Mouse (Mus musculus) heart, embryonic 11.5 days (tissue): ENCODE results near the gene Atp8a2. TPM values are rescaled to one million over a fixed set of nuclear protein-coding genes. Genes with fewer than 3 reads are reported as not detected.

ENCODE experiments used
- ATAC-seq: fragments of 200-750 bp; cut with Nextera tagmentation; replicated peaks from 2 replicates; pipeline ENCODE4 v1.8.0; 2017; ENCODE audit warnings: moderate library complexity; ENCODE audit not compliant: insufficient number of reproducible peaks, low FRiP score, low TSS enrichment
- H3K27ac ChIP-seq: fragments of 300-500 bp; sonication (generic); 2 replicates; pipeline ENCODE4 v1.5.1; 2014; ENCODE audit warnings: mild to moderate bottlenecking, low read depth, low read length
- H3K27me3 ChIP-seq: fragments of 300-500 bp; sonication (generic); 2 replicates; pipeline ENCODE4 v1.6.1; 2014; ENCODE audit warnings: mild to moderate bottlenecking, low read length, mixed read lengths; ENCODE audit not compliant: control insufficient read depth, insufficient read depth
- H3K36me3 ChIP-seq: fragments of 300-500 bp; sonication (generic); 2 replicates; pipeline ENCODE4 v1.6.1; 2014; ENCODE audit warnings: mild to moderate bottlenecking, low read length, moderate library complexity, mixed read lengths; ENCODE audit not compliant: control insufficient read depth, insufficient read depth
- H3K4me1 ChIP-seq: fragments of 300-500 bp; sonication (generic); 2 replicates; pipeline ENCODE4 v1.6.1; 2014; ENCODE audit warnings: low read length; ENCODE audit not compliant: control insufficient read depth, insufficient read depth
- H3K4me2 ChIP-seq: fragments of 300-500 bp; sonication (generic); 2 replicates; pipeline ENCODE4 v1.6.1; 2014; ENCODE audit warnings: mild to moderate bottlenecking, moderate library complexity
- H3K4me3 ChIP-seq: fragments of 300-500 bp; sonication (generic); 2 replicates; pipeline ENCODE4 v1.5.1; 2014; ENCODE audit warnings: low read depth, low read length
- H3K9ac ChIP-seq: fragments of 300-500 bp; sonication (generic); 2 replicates; pipeline ENCODE4 v1.6.1; 2014; ENCODE audit warnings: mild to moderate bottlenecking, low read depth, low read length, moderate library complexity
- H3K9me3 ChIP-seq: fragments of 300-500 bp; sonication (generic); replicated peaks from 2 replicates; pipeline ENCODE4 v1.6.1; 2016; ENCODE audit warnings: low read length; ENCODE audit not compliant: control insufficient read depth
- WGBS: fragments of 180-500 bp; shearing (Covaris S2); extraction: QIAGEN DNeasy Blood & Tissue Kit; methylation state at CpG from one replicate; pipeline ENCODE4 v1.1.7; 2014; ENCODE audit not compliant: insufficient replicate concordance; 5-methylcytosine and 5-hydroxymethylcytosine counted together
- polyA plus RNA-seq: library from polyadenylated mRNA; unstranded; fragments of >200 nt; fragmentation: Nextera tagmentation; extraction: Ambion mirVana; gene quantifications from 2 replicates; pipeline ENCODE4 v1.2.1, GENCODE M21; 2014

Atp8a2 gene
- polyA plus RNA-seq, 1 experiment from 2014 or later, result 6.8 TPM

- no peak for ATAC-seq
- H3K36me3 ChIP-seq, result no peaks in the 10 kb centered on the region
- no peak overlapping the region; the same call in 1 of the 2 replicates for H3K4me2 ChIP-seq
- 28% methylated on average over 12 of the region's 12 CpGs for WGBS
- H3K4me3 ChIP-seq, result no peak overlapping the region
- H3K9me3 ChIP-seq, result no peaks in the 10 kb centered on the region
- H3K4me1 ChIP-seq, result peaks cover 26% of the 10 kb centered on the region
- no peak overlapping the region for H3K9ac ChIP-seq
- H3K27ac ChIP-seq, result no peak overlapping the region
- no peaks in the 10 kb centered on the region for H3K27me3 ChIP-seq
These were observed 553.4 kb downstream of the Atp8a2 start for GRCm38 (mm10) chr14:59643582-59643981.

GRCm38 (mm10) chr14:59641856-59642255 is 555.1 kb downstream of the Atp8a2 start:
- Histone ChIP-seq H3K9ac (no peak overlapping the region), H3K27me3 (no peaks in the 10 kb centered on the region), H3K36me3 (no peaks in the 10 kb centered on the region), H3K9me3 (no peaks in the 10 kb centered on the region), H3K4me1 (peaks cover 23% of the 10 kb centered on the region), H3K4me3 (no peak overlapping the region), H3K4me2 (no peak overlapping the region), H3K27ac (no peak overlapping the region)
- 16% methylated on average over 5 of the region's 5 CpGs for WGBS
- no peak for ATAC-seq

- no peaks in the 10 kb centered on the region for H3K36me3 ChIP-seq
- H3K4me1 ChIP-seq, result peaks cover 21% of the 10 kb centered on the region
- ATAC-seq, result no peak
- 49% methylated on average over 7 of the region's 7 CpGs for WGBS
- H3K27me3 ChIP-seq, result no peaks in the 10 kb centered on the region
- no peaks in the 10 kb centered on the region for H3K9me3 ChIP-seq
- H3K4me2 ChIP-seq, result no peak overlapping the region
- no peak overlapping the region; the same call in 1 of the 2 replicates for H3K9ac ChIP-seq
- H3K4me3 ChIP-seq, result no peak overlapping the region
- no peak overlapping the region for H3K27ac ChIP-seq
These were observed 557.9 kb downstream of the Atp8a2 start for GRCm38 (mm10) chr14:59638906-59639703.

- Histone ChIP-seq H3K9me3 (no peaks in the 10 kb centered on the region), H3K4me1 (no peaks in the 10 kb centered on the region), H3K4me2 (no peak overlapping the region), H3K9ac (no peak overlapping the region), H3K27ac (no peak overlapping the region), H3K4me3 (no peak overlapping the region), H3K27me3 (no peaks in the 10 kb centered on the region), H3K36me3 (peaks cover 3% of the 10 kb centered on the region; the same call in 1 of the 2 replicates)
- WGBS, result 77% methylated on average over 9 of the region's 9 CpGs
- ATAC-seq, result no peak
These were observed 563.0 kb downstream of the Atp8a2 start for GRCm38 (mm10) chr14:59633988-59634387.

GRCm38 (mm10) chr14:59633295-59633898 is 563.6 kb downstream of the Atp8a2 start:
- Histone ChIP-seq H3K9me3 (no peaks in the 10 kb centered on the region), H3K4me3 (no peak overlapping the region), H3K27me3 (no peaks in the 10 kb centered on the region), H3K4me2 (no peak overlapping the region), H3K27ac (no peak overlapping the region), H3K4me1 (no peaks in the 10 kb centered on the region), H3K9ac (no peak overlapping the region), H3K36me3 (peaks cover 3% of the 10 kb centered on the region; the same call in 1 of the 2 replicates)
- no peak for ATAC-seq
- 65% methylated on average over 5 of the region's 5 CpGs for WGBS

GRCm38 (mm10) chr14:59632067-59632466 is 564.9 kb downstream of the Atp8a2 start:
- Histone ChIP-seq H3K27ac (no peak overlapping the region), H3K4me1 (no peaks in the 10 kb centered on the region), H3K4me3 (no peak overlapping the region), H3K9ac (no peak overlapping the region), H3K4me2 (no peak overlapping the region), H3K9me3 (no peaks in the 10 kb centered on the region), H3K27me3 (no peaks in the 10 kb centered on the region), H3K36me3 (peaks cover 3% of the 10 kb centered on the region; the same call in 1 of the 2 replicates)
- WGBS, result 70% methylated on average over 6 of the region's 6 CpGs
- ATAC-seq, result no peak

GRCm38 (mm10) chr14:59630096-59630495 is 566.9 kb downstream of the Atp8a2 start:
- Histone ChIP-seq H3K9me3 (no peaks in the 10 kb centered on the region), H3K4me1 (no peaks in the 10 kb centered on the region; the same call in 1 of the 2 replicates), H3K27ac (no peak overlapping the region), H3K9ac (no peak overlapping the region), H3K4me2 (no peak overlapping the region), H3K4me3 (no peak overlapping the region), H3K27me3 (no peaks in the 10 kb centered on the region; the same call in 1 of the 2 replicates), H3K36me3 (peaks cover 3% of the 10 kb centered on the region; the same call in 1 of the 2 replicates)
- ATAC-seq, result no peak
- WGBS, result 90% methylated on average over 9 of the region's 9 CpGs

GRCm38 (mm10) chr14:59629308-59629707 is 567.7 kb downstream of the Atp8a2 start:
- Histone ChIP-seq H3K9me3 (no peaks in the 10 kb centered on the region), H3K27me3 (no peaks in the 10 kb centered on the region; the same call in 1 of the 2 replicates), H3K36me3 (peaks cover 3% of the 10 kb centered on the region; the same call in 1 of the 2 replicates), H3K9ac (no peak overlapping the region), H3K27ac (no peak overlapping the region), H3K4me1 (peaks cover 3% of the 10 kb centered on the region; the same call in 1 of the 2 replicates), H3K4me3 (no peak overlapping the region), H3K4me2 (no peak overlapping the region)
- no peak for ATAC-seq
- 89% methylated on average over 15 of the region's 15 CpGs for WGBS
